Mouse (Mus musculus) T-helper 2 cell (primary cell): ENCODE data around the gene Hoxd4.

Experiments
- in situ Hi-C: fragments of 300-600 bp; cut with MboI, MseI; formaldehyde crosslinking; loops from one replicate; pipeline ENCODE4 v1.15.1; 2025; ENCODE audit warnings: high pct_unique_total_duplicates

Gene Hoxd4

GRCm38 (mm10) chr2:74677106-74677505, 34.6 kb upstream of the Hoxd4 start:
- in situ Hi-C loops, result loop anchor here (10.0 kb wide), 1 partner anchor 612 kb away; no protein-coding TSS in a partner anchor

- in situ Hi-C loops, result loop anchor here (10.0 kb wide), 1 partner anchor 614 kb away; no protein-coding TSS in a partner anchor
These were observed 32.7 kb upstream of the Hoxd4 start, which contains the start of gene Hoxd11 for GRCm38 (mm10) chr2:74678891-74679595. Hoxd11 (plus strand) TSS chr2:74679557.

- in situ Hi-C loops, result loop anchor here (10.0 kb wide), 1 partner anchor 615 kb away; no protein-coding TSS in a partner anchor
These were observed 32.1 kb upstream of the Hoxd4 start for GRCm38 (mm10) chr2:74679596-74679971.

- in situ Hi-C loops, result loop anchor here (10.0 kb wide), 1 partner anchor 615 kb away; no protein-coding TSS in a partner anchor
These were observed 31.7 kb upstream of the Hoxd4 start for GRCm38 (mm10) chr2:74679980-74680379.

- in situ Hi-C loops, result no loop called here
These were observed 30.9 kb upstream of the Hoxd4 start for GRCm38 (mm10) chr2:74680561-74681398.

GRCm38 (mm10) chr2:74681594-74682531, 29.9 kb upstream of the Hoxd4 start:
- in situ Hi-C loops, result no loop called here

GRCm38 (mm10) chr2:74682796-74683195, 28.9 kb upstream of the Hoxd4 start:
- in situ Hi-C loops, result no loop called here

GRCm38 (mm10) chr2:74683471-74683951, 28.2 kb upstream of the Hoxd4 start:
- in situ Hi-C loops, result no loop called here

GRCm38 (mm10) chr2:74684106-74684505, 27.6 kb upstream of the Hoxd4 start:
- in situ Hi-C loops, result no loop called here

GRCm38 (mm10) chr2:74685059-74685603, 26.6 kb upstream of the Hoxd4 start:
- in situ Hi-C loops, result no loop called here

GRCm38 (mm10) chr2:74686301-74686987, 25.3 kb upstream of the Hoxd4 start:
- in situ Hi-C loops, result no loop called here

- in situ Hi-C loops, result no loop called here
These were observed 24.6 kb upstream of the Hoxd4 start for GRCm38 (mm10) chr2:74686988-74687697.

GRCm38 (mm10) chr2:74687698-74688555, 23.8 kb upstream of the Hoxd4 start:
- in situ Hi-C loops, result no loop called here

GRCm38 (mm10) chr2:74688795-74689573, 22.7 kb upstream of the Hoxd4 start:
- in situ Hi-C loops, result no loop called here

- in situ Hi-C loops, result loop anchor here (5.0 kb wide), 1 partner anchor 58 kb away; no protein-coding TSS in a partner anchor
These were observed 22.0 kb upstream of the Hoxd4 start for GRCm38 (mm10) chr2:74689574-74690337.

GRCm38 (mm10) chr2:74690338-74690716, 21.4 kb upstream of the Hoxd4 start:
- in situ Hi-C loops, result loop anchor here (5.0 kb wide), 1 partner anchor 57 kb away; no protein-coding TSS in a partner anchor
